Mouse (Mus musculus): ENCODE measurements around the gene Btbd35f2.
"Not testable (repeated sequence)": the region's sequence is repeated elsewhere in the genome, so short reads cannot be mapped to it uniquely, and the experiment has no call there.

The Btbd35f2 gene

DNA sequence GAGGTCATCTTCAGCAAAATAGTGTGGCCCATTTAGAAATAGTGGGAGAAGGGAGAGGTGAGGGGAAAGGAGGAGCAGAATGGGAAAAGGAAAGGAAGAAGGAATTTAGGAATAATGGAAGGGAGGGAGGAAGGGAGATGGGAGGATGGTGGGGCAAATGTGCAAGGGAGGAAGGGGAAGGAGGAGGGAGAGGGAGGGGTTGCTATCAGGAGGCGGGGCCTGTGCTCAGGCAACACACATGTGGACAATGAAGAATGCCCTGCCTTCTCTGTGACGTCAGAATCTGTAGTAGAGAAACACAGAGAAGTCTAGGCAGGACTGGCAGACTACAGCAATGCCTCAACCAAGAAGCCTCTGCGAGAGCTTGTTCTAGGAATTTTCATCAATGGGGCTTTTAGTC is at the start of gene Btbd35f2:
Btbd35f2 (plus strand) TSS at position 301 of the 400 bp plus-strand sequence.
- not testable (repeated sequence) for DNase-seq (ENCODE audit: low read depth, low spot score)
